Mouse (Mus musculus) embryonic facial prominence, embryonic 14.5 days (tissue): ENCODE measurements around the gene Cbx2. TPM values are rescaled to one million over a fixed set of nuclear protein-coding genes. Genes with fewer than 3 reads are reported as not detected.

Experiments
- ATAC-seq: fragments of 200-750 bp; cut with Nextera tagmentation; 2 replicates; pipeline ENCODE4 v1.8.0; 2017; ENCODE audit warnings: low read depth, moderate number of reproducible peaks, moderate TSS enrichment
- DNase-seq: peaks from one replicate; pipeline ENCODE4 v3.0.0-alpha.2; 2015; ENCODE audit warnings: low spot score
- H3K27ac ChIP-seq: fragments of 300-500 bp; sonication (generic); replicated peaks from 2 replicates; pipeline ENCODE4 v1.5.1; 2014; ENCODE audit warnings: low read depth, mild to moderate bottlenecking, low read length, moderate library complexity
- H3K27me3 ChIP-seq: fragments of 300-500 bp; sonication (generic); replicated peaks from 2 replicates; pipeline ENCODE4 v1.6.1; 2014; ENCODE audit warnings: low read length; ENCODE audit not compliant: control insufficient read depth, insufficient read depth
- H3K36me3 ChIP-seq: fragments of 300-500 bp; sonication (generic); 2 replicates; pipeline ENCODE4 v1.6.1; 2014; ENCODE audit warnings: low read length, mixed read lengths; ENCODE audit not compliant: control insufficient read depth, insufficient read depth
- H3K4me1 ChIP-seq: fragments of 300-500 bp; sonication (generic); 2 replicates; pipeline ENCODE4 v1.6.1; 2014; ENCODE audit warnings: antibody characterized with exemption, low read length; ENCODE audit not compliant: control insufficient read depth, insufficient read depth
- H3K4me2 ChIP-seq: fragments of 300-500 bp; sonication (generic); 2 replicates; pipeline ENCODE4 v1.6.1; 2014; ENCODE audit warnings: low read depth, mild to moderate bottlenecking, low read length, moderate library complexity, mixed read lengths
- H3K4me3 ChIP-seq: fragments of 300-500 bp; sonication (generic); 2 replicates; pipeline ENCODE4 v1.5.1; 2014; ENCODE audit warnings: low read depth, mild to moderate bottlenecking, low read length
- H3K9ac ChIP-seq: fragments of 300-500 bp; sonication (generic); 2 replicates; pipeline ENCODE4 v1.6.1; 2014; ENCODE audit warnings: low read depth, mild to moderate bottlenecking, low read length, moderate library complexity, mixed read lengths
- H3K9me3 ChIP-seq: fragments of 300-500 bp; sonication (generic); 2 replicates; pipeline ENCODE4 v1.6.1; 2016; ENCODE audit warnings: low read length; ENCODE audit not compliant: control insufficient read depth
- WGBS: fragments of 180-500 bp; shearing (Covaris S2); extraction: QIAGEN DNeasy Blood & Tissue Kit; methylation state at CpG from one replicate; pipeline ENCODE4 v1.1.7; 2014; 5-methylcytosine and 5-hydroxymethylcytosine counted together
- polyA plus RNA-seq: library from polyadenylated mRNA; unstranded; fragments of >200 nt; fragmentation: Nextera tagmentation; extraction: Ambion mirVana; gene quantifications from 2 replicates; pipeline ENCODE4 v1.2.1, GENCODE M21; 2014

Gene Cbx2
- polyA plus RNA-seq, 1 experiment from 2014 or later, result 23.9 TPM

DNA sequence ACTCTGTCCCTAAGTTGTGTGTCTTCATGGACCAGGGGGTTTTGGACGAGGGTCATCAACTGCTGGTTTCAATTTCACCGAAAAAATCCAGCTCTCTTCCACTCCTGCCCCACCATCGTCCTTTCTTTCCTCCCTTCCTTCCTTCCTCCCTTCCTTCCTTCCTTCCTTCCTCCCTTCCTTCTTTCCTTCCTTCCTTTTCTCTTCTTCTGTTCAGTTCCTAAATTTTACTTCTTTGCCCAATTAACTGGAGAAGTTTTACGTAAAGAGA, 20.4 kb downstream of the Cbx2 start:
- Histone ChIP-seq H3K4me3 (peak overlapping the region; percentile 79; the same call in 1 of the 2 replicates), H3K27me3 (peaks cover 71% of the 10 kb centered on the region), H3K9ac (0 out of 2 replicates have a peak overlapping the region, but pooled peaks have one; percentile 2), H3K36me3 (peaks cover 10% of the 10 kb centered on the region), H3K9me3 (no peaks in the 10 kb centered on the region), H3K4me2 (peak overlapping the region; percentile 97), H3K27ac (peak overlapping the region; percentile 65), H3K4me1 (peaks cover 52% of the 10 kb centered on the region)
- DNase-seq, result no peak
- ATAC-seq, result no peak
- 3% methylated on average over 4 of the region's 4 CpGs for WGBS

GRCm38 (mm10) chr11:119043761-119044550, 21.2 kb downstream of the Cbx2 start:
- Histone ChIP-seq H3K27me3 (peaks cover 72% of the 10 kb centered on the region), H3K9ac (0 out of 2 replicates have a peak overlapping the region, but pooled peaks have one; percentile 28), H3K27ac (no peak overlapping the region; the same call in 1 of the 2 replicates), H3K4me1 (peaks cover 53% of the 10 kb centered on the region), H3K9me3 (no peaks in the 10 kb centered on the region), H3K36me3 (peaks cover 3% of the 10 kb centered on the region), H3K4me2 (peak overlapping the region; percentile 45), H3K4me3 (0 out of 2 replicates have a peak overlapping the region, but pooled peaks have one; percentile 12)
- ATAC-seq, result no peak
- 4% methylated on average over 10 of the region's 10 CpGs for WGBS
- DNase-seq, result peak; percentile 87

- 6% methylated on average over 26 of the region's 41 CpGs for WGBS
- Histone ChIP-seq H3K4me1 (peaks cover 51% of the 10 kb centered on the region), H3K4me3 (peak overlapping the region; percentile 12; the same call in 1 of the 2 replicates), H3K4me2 (peak overlapping the region; percentile 45), H3K9me3 (no peaks in the 10 kb centered on the region), H3K9ac (peak overlapping the region; percentile 28; the same call in 1 of the 2 replicates), H3K27me3 (peaks cover 76% of the 10 kb centered on the region), H3K27ac (peak overlapping the region; percentile 31; the same call in 1 of the 2 replicates), H3K36me3 (no peaks in the 10 kb centered on the region)
- no peak for ATAC-seq
- DNase-seq, result peak; percentile 40
These were observed 22.0 kb downstream of the Cbx2 start for GRCm38 (mm10) chr11:119044551-119045337.

DNA sequence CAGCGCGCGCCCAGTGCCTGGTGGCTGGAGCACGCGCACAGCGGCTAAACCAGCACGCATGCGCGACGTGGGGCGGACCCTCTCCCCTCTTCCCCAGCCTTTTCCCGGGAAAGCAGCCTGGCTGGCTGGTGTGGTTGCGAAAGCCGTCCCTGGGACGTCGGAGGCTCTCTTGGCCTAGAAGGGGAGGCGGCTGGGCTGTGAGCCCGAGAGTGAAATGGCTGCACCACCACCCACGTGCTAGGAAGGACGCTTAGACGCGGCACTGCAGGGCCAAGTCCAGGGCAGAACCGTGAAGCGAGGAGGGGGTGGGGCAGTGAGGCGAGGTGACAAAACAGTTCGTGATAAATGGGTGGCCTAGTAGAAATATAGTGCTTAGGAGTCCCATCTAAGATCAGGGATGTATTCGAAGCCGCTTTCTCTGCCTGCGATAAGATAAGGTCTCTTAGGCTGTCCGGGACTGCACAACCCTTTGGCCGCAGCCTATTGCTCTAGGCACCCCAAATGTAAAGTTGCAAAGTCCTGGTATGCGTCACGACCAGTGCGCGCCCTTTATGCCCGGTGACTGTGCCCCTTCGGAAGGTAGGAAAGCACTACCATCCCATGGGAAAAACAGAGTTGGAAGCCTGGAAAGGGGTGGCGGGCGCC, 24.0 kb downstream of the Cbx2 start:
- H3K4me1 ChIP-seq, result peaks cover 44% of the 10 kb centered on the region
- under 1% methylated on average over 38 of the region's 39 CpGs for WGBS
- peak; percentile 26; the same call in 1 of the 2 replicates for ATAC-seq

GRCm38 (mm10) chr11:119047261-119048132, 24.7 kb downstream of the Cbx2 start:
- peaks cover 91% of the 10 kb centered on the region for H3K27me3 ChIP-seq
- WGBS, result 1% methylated on average over 41 of the region's 43 CpGs
- peaks cover 39% of the 10 kb centered on the region for H3K4me1 ChIP-seq
- no peaks in the 10 kb centered on the region for H3K36me3 ChIP-seq
- H3K9me3 ChIP-seq, result no peaks in the 10 kb centered on the region
- peak overlapping the region; percentile 37 for H3K4me3 ChIP-seq
- H3K4me2 ChIP-seq, result peak overlapping the region; percentile 61
- H3K27ac ChIP-seq, result no peak overlapping the region
- ATAC-seq (no peak), DNase-seq (peak; percentile 84)
- peak overlapping the region; percentile 52; the same call in 1 of the 2 replicates for H3K9ac ChIP-seq

More for the DNA sequence above, 24.0 kb downstream of the Cbx2 start:
- DNase-seq, result peak; percentile 86
- H3K4me2 ChIP-seq, result peak overlapping the region; percentile 61
- H3K4me3 ChIP-seq, result peak overlapping the region; percentile 37
- no peaks in the 10 kb centered on the region for H3K36me3 ChIP-seq
- no peaks in the 10 kb centered on the region for H3K9me3 ChIP-seq
- H3K27me3 ChIP-seq, result peaks cover 91% of the 10 kb centered on the region
- H3K27ac ChIP-seq, result no peak overlapping the region
- peak overlapping the region; percentile 52 for H3K9ac ChIP-seq

- H3K9ac ChIP-seq, result no peak overlapping the region
- DNase-seq (no peak), ATAC-seq (no peak)
- no peaks in the 10 kb centered on the region for H3K36me3 ChIP-seq
- 2% methylated on average over 13 of the region's 13 CpGs for WGBS
- H3K9me3 ChIP-seq, result no peaks in the 10 kb centered on the region
- peaks cover 93% of the 10 kb centered on the region for H3K27me3 ChIP-seq
- H3K4me3 ChIP-seq, result peak overlapping the region; percentile 37; the same call in 1 of the 2 replicates
- peak overlapping the region; percentile 61; the same call in 1 of the 2 replicates for H3K4me2 ChIP-seq
- H3K27ac ChIP-seq, result no peak overlapping the region
- H3K4me1 ChIP-seq, result peaks cover 44% of the 10 kb centered on the region
These were observed 25.4 kb downstream of the Cbx2 start for GRCm38 (mm10) chr11:119048133-119048510.

DNA sequence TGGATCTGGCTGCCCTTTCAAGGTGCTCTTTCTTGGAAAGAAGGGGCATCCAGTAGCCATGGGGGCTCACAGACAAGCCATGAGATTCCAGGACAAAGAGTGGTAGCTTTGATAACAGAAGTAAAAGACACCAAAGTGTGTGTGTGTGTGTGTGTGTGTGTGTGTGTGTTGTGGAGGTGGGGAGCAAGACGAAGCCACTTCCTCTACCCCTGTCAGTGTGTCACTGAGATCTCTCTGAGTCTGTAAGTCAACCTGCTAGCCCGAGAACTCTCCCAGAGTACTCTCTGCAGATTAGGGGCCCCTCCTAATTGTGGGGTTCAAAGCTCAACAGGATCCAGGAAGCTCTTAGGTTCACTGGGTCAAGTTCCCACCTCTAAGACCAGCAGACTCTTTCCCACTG, 27.6 kb downstream of the Cbx2 start:
- ATAC-seq (no peak), DNase-seq (no peak)
- Histone ChIP-seq H3K27ac (no peak overlapping the region), H3K36me3 (no peaks in the 10 kb centered on the region), H3K4me2 (no peak overlapping the region), H3K4me1 (peaks cover 36% of the 10 kb centered on the region), H3K27me3 (peaks cover 92% of the 10 kb centered on the region), H3K9me3 (no peaks in the 10 kb centered on the region), H3K4me3 (no peak overlapping the region), H3K9ac (no peak overlapping the region)
- WGBS, result 0% methylated on average over 2 of the region's 2 CpGs
